Mouse (Mus musculus): ENCODE data around the gene Cxcl2.

DNA sequence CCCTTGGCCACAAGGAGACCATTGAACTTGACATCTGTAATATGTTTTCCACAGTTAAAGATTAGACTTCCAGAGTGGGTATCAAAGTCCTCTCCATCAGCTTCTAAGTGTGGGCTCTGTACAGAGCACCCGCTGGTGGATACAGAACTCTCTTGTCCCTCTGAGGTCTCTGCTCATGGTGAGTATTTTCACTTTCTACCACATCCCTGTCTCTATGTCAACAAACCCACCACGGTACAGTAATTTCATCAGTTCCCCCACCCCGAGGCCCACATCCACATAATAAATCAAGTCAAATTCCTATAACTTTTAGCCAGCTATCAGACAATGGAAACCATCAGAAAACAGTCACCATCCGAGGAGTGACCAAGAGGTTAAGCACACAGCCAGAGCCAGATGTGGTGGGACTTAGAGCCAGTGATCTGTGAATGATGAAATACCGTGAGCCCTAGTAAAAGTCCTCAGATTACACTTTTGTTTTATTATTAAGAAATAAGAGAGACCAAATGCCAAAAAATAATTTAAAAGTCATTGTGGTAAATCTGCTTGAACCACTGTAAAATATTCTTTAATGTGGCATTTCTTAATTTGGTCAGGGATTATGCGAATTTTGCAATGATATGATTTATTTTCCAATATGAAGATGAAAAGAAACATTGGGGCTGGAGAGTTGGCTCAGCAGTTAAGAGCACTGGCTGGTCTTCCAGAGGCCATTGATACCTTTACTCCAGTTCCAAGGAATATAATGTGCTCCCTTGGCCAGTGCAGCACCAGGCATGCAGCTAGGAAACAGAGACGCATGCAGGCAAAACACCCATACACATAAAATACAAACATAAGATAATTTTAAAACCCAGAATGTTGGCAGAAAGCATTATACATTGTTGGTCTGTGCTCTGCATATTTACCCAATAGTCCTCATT lies 48.1 kb upstream of the Cxcl2 start:
- TF ChIP-seq POLR2A (IDR thresholded peaks at IDR 0.05; ENCODE audit: borderline replicate concordance, low read depth, low read length) (no peak), CTCF (IDR thresholded peaks at IDR 0.05; ENCODE audit: low read depth, low read length) (no peak)

Data from bone marrow macrophage, adult 2 months (primary cell).